Mouse (Mus musculus) adrenal gland, postnatal 4 days (tissue): ENCODE measurements around the gene Itpripl2. TPM values are rescaled to one million over a fixed set of nuclear protein-coding genes. Genes with fewer than 3 reads are reported as not detected.

ENCODE experiments used
- DNase-seq, 2 experiments: peaks; one replicate each; pipeline ENCODE4 v3.0.0; 2021 to 2022; ENCODE audit warnings: low spot score in 2 of 2, mixed read lengths in 2 of 2
- total RNA-seq, 2 experiments: library from RNA; stranded (reverse); gene quantifications; 2 replicates each; pipeline ENCODE4 v1.2.3; 2021

Gene Itpripl2
- total RNA-seq, 2 experiments from 2014 or later, result 19.8 to 22.0 TPM

GRCm38 (mm10) chr7:118447291-118448133 lies 44.3 kb downstream of the Itpripl2 start:
- peak in 1 of 2 experiments; percentile 32 for DNase-seq

- DNase-seq, result no peak
Measured at GRCm38 (mm10) chr7:118443895-118444485, 47.8 kb downstream of the Itpripl2 start.

- DNase-seq, result no peak
Measured at GRCm38 (mm10) chr7:118443371-118443770, 48.4 kb downstream of the Itpripl2 start.

- no peak for DNase-seq
Measured at GRCm38 (mm10) chr7:118441535-118441934, 50.2 kb downstream of the Itpripl2 start.

GRCm38 (mm10) chr7:118437101-118437802 lies 54.5 kb downstream of the Itpripl2 start:
- no peak for DNase-seq

Other genes with a start within 250 kb of the Itpripl2 start
- 10 to 100 TPM; 52.0 to 60.0 TPM for gene Smg1, start 248.3 kb downstream of the Itpripl2 start, total RNA-seq
- 10 to 100 TPM; 19.6 to 21.0 TPM for gene Syt17, start 43.8 kb downstream of the Itpripl2 start, total RNA-seq
- gene Coq7, start 41.4 kb upstream of the Itpripl2 start, total RNA-seq, result 10 to 100 TPM; 48.8 to 49.8 TPM
- gene Tmc7, start 92.8 kb upstream of the Itpripl2 start, total RNA-seq, result 1 to 10 TPM; 1.7 to 2.5 TPM
- gene Tmc5, start 105.3 kb upstream of the Itpripl2 start, total RNA-seq, result under 1 TPM; 0.20 to 0.34 TPM
- gene Gde1, start 213.8 kb upstream of the Itpripl2 start, total RNA-seq, result 10 to 100 TPM; 72.9 to 80.0 TPM
- 10 to 100 TPM; 13.5 to 15.3 TPM for gene Ccp110, start 220.6 kb upstream of the Itpripl2 start, total RNA-seq
- gene Vps35l, start 248.3 kb upstream of the Itpripl2 start, total RNA-seq, result 10 to 100 TPM; 71.2 to 75.3 TPM